Mouse (Mus musculus) heart, embryonic 11.5 days (tissue): ENCODE results near the gene Olfr825. TPM values are rescaled to one million over a fixed set of nuclear protein-coding genes. Genes with fewer than 3 reads are reported as not detected.
"Not testable (repeated sequence)": the region's sequence is repeated elsewhere in the genome, so short reads cannot be mapped to it uniquely, and the experiment has no call there.

Experiments used
- ATAC-seq: fragments of 200-750 bp; cut with Nextera tagmentation; replicated peaks from 2 replicates; pipeline ENCODE4 v1.8.0; 2017; ENCODE audit warnings: moderate library complexity; ENCODE audit not compliant: insufficient number of reproducible peaks, low FRiP score, low TSS enrichment
- H3K27ac ChIP-seq: fragments of 300-500 bp; sonication (generic); 2 replicates; pipeline ENCODE4 v1.5.1; 2014; ENCODE audit warnings: mild to moderate bottlenecking, low read depth, low read length
- H3K27me3 ChIP-seq: fragments of 300-500 bp; sonication (generic); 2 replicates; pipeline ENCODE4 v1.6.1; 2014; ENCODE audit warnings: mild to moderate bottlenecking, low read length, mixed read lengths; ENCODE audit not compliant: control insufficient read depth, insufficient read depth
- H3K36me3 ChIP-seq: fragments of 300-500 bp; sonication (generic); 2 replicates; pipeline ENCODE4 v1.6.1; 2014; ENCODE audit warnings: mild to moderate bottlenecking, low read length, moderate library complexity, mixed read lengths; ENCODE audit not compliant: control insufficient read depth, insufficient read depth
- H3K4me1 ChIP-seq: fragments of 300-500 bp; sonication (generic); 2 replicates; pipeline ENCODE4 v1.6.1; 2014; ENCODE audit warnings: low read length; ENCODE audit not compliant: control insufficient read depth, insufficient read depth
- H3K4me2 ChIP-seq: fragments of 300-500 bp; sonication (generic); 2 replicates; pipeline ENCODE4 v1.6.1; 2014; ENCODE audit warnings: mild to moderate bottlenecking, moderate library complexity
- H3K4me3 ChIP-seq: fragments of 300-500 bp; sonication (generic); 2 replicates; pipeline ENCODE4 v1.5.1; 2014; ENCODE audit warnings: low read depth, low read length
- H3K9ac ChIP-seq: fragments of 300-500 bp; sonication (generic); 2 replicates; pipeline ENCODE4 v1.6.1; 2014; ENCODE audit warnings: mild to moderate bottlenecking, low read depth, low read length, moderate library complexity
- H3K9me3 ChIP-seq: fragments of 300-500 bp; sonication (generic); replicated peaks from 2 replicates; pipeline ENCODE4 v1.6.1; 2016; ENCODE audit warnings: low read length; ENCODE audit not compliant: control insufficient read depth
- WGBS: fragments of 180-500 bp; shearing (Covaris S2); extraction: QIAGEN DNeasy Blood & Tissue Kit; methylation state at CpG from one replicate; pipeline ENCODE4 v1.1.7; 2014; ENCODE audit not compliant: insufficient replicate concordance; 5-methylcytosine and 5-hydroxymethylcytosine counted together
- polyA plus RNA-seq: library from polyadenylated mRNA; unstranded; fragments of >200 nt; fragmentation: Nextera tagmentation; extraction: Ambion mirVana; gene quantifications from 2 replicates; pipeline ENCODE4 v1.2.1, GENCODE M21; 2014

The Olfr825 gene
- not detected in 2 replicates for polyA plus RNA-seq

- H3K27ac ChIP-seq = no peak within 1 kb of the TSS
- H3K36me3 ChIP-seq = no peaks in the 10 kb centered on the region
- no peak within 1 kb of the TSS for H3K9ac ChIP-seq
- H3K27me3 ChIP-seq = no peaks in the 10 kb centered on the region
- H3K9me3 ChIP-seq = no peaks in the 10 kb centered on the region
- H3K4me1 ChIP-seq = no peaks in the 10 kb centered on the region
- no peak within 1 kb of the TSS for H3K4me3 ChIP-seq
- no peak for ATAC-seq
- no peak within 1 kb of the TSS for H3K4me2 ChIP-seq
Observed at GRCm38 (mm10) chr10:130166666-130167065, at the start of gene Olfr825. Olfr825 (minus strand) TSS chr10:130166766.

- Histone ChIP-seq H3K4me1 (no peaks in the 10 kb centered on the region), H3K4me2 (no peak within 1 kb of the TSS), H3K27me3 (no peaks in the 10 kb centered on the region), H3K9ac (no peak within 1 kb of the TSS), H3K36me3 (no peaks in the 10 kb centered on the region), H3K9me3 (no peaks in the 10 kb centered on the region), H3K4me3 (no peak within 1 kb of the TSS), H3K27ac (no peak within 1 kb of the TSS)
- no peak for ATAC-seq
- WGBS = 64% methylated on average over 1 of the region's 1 CpGs
Observed at GRCm38 (mm10) chr10:130214303-130214702, 47.7 kb upstream of the Olfr825 start, which contains the start of gene Olfr827. Olfr827 (minus strand) TSS chr10:130214403.

DNA sequence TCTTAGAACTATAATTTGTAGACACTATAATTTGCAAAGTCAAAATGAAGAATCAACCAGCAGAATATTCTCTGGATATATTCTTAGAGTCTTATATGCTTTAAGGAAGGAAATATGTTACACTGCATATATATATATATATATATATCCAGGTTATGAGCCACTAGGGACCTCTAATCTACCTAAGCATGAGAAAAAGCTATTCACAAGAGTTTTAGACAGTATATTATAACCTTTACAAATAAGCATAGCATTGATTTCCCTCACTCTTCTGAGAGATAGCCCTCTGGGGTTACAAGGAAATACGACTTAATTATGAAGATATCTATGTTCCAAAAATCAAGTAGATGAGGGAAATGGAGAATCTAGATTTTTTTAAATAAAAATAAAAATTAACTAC, 17.5 kb upstream of the Olfr825 start, which contains the start of gene Olfr826:
Gene Olfr826, minus strand, starts transcription at position 101 of the 400 bp plus-strand sequence.
- ATAC-seq = no peak
- H3K27me3 ChIP-seq = no peaks in the 10 kb centered on the region
- no peaks in the 10 kb centered on the region for H3K9me3 ChIP-seq
- WGBS = 66% methylated on average over 1 of the region's 1 CpGs
- H3K27ac ChIP-seq = no peak within 1 kb of the TSS
- no peaks in the 10 kb centered on the region for H3K36me3 ChIP-seq
- no peak within 1 kb of the TSS for H3K9ac ChIP-seq
- no peaks in the 10 kb centered on the region for H3K4me1 ChIP-seq
- no peak within 1 kb of the TSS for H3K4me3 ChIP-seq
- H3K4me2 ChIP-seq = no peak within 1 kb of the TSS

GRCm38 (mm10) chr10:130165196-130165595, 1.4 kb downstream of the Olfr825 start:
- no peaks in the 10 kb centered on the region for H3K36me3 ChIP-seq
- no peak overlapping the region for H3K4me3 ChIP-seq
- no peak overlapping the region for H3K9ac ChIP-seq
- H3K4me2 ChIP-seq = no peak overlapping the region
- ATAC-seq = no peak
- H3K9me3 ChIP-seq = no peaks in the 10 kb centered on the region
- H3K27ac ChIP-seq = no peak overlapping the region
- H3K4me1 ChIP-seq = no peaks in the 10 kb centered on the region
- H3K27me3 ChIP-seq = no peaks in the 10 kb centered on the region

- H3K4me1 ChIP-seq = no peaks in the 10 kb centered on the region
- no peak overlapping the region for H3K27ac ChIP-seq
- ATAC-seq = no peak
- 64% methylated on average over 5 of the region's 5 CpGs for WGBS
- H3K4me3 ChIP-seq = no peak overlapping the region
- H3K27me3 ChIP-seq = no peaks in the 10 kb centered on the region
- H3K9me3 ChIP-seq = no peaks in the 10 kb centered on the region
- H3K36me3 ChIP-seq = no peaks in the 10 kb centered on the region
- H3K9ac ChIP-seq = no peak overlapping the region
- no peak overlapping the region for H3K4me2 ChIP-seq
Observed at GRCm38 (mm10) chr10:130144121-130144520, 22.4 kb downstream of the Olfr825 start.

DNA sequence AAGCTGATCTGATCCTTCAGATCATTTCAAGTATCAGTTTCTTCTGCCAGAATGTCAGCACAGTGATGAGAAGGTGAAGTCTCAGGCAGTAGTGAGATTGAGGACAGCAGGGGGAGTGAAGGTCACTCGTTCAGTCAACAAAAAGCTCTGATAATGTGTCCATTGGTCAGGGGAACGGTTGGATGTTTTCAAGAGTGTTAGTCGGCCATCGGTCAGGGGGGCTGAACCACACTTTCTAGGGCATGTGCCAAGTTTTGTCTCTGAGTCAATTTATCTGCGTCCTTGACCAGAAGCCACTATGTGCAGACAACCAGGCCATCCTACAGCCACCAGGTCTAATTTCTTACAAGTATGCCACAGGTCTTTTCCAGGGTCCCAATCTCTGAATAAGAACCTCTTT, 24.1 kb downstream of the Olfr825 start:
- WGBS = 67% methylated on average over 5 of the region's 5 CpGs
- ATAC-seq, H3K27ac ChIP-seq: not testable (repeated sequence)

DNA sequence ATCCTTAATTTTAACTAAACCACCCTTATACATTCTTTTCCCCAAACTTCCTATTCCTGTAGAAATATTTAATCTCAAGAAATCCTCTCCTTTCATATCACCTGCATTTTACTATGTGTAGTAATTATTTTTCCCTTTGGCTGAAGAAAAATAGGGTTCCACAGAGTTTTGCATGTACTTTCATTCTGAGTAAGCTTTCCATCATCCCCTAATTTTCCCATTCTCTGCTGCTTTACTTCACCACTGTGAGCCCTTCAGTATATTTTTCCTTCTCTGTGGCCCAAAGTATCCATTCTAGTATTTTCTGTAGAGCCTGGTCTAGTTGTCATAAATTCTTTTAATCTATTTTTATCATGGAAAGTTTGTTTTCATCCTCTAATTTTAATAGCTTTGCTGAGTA, 31.8 kb downstream of the Olfr825 start:
- no peak for ATAC-seq
- Histone ChIP-seq H3K9ac (no peak overlapping the region), H3K4me1 (no peaks in the 10 kb centered on the region), H3K4me2 (no peak overlapping the region), H3K36me3 (no peaks in the 10 kb centered on the region), H3K4me3 (no peak overlapping the region), H3K9me3 (no peaks in the 10 kb centered on the region), H3K27me3 (no peaks in the 10 kb centered on the region), H3K27ac (no peak overlapping the region)

More for the DNA sequence above, 24.1 kb downstream of the Olfr825 start:
- H3K27me3 ChIP-seq, H3K4me3 ChIP-seq, H3K9ac ChIP-seq, H3K4me2 ChIP-seq, H3K9me3 ChIP-seq, H3K36me3 ChIP-seq, H3K4me1 ChIP-seq: not testable (repeated sequence)

GRCm38 (mm10) chr10:130129900-130130299, 36.7 kb downstream of the Olfr825 start, which contains the start of gene Olfr824:
Olfr824 (minus strand) TSS chr10:130130000.
- not testable (repeated sequence) for H3K4me2 ChIP-seq, H3K4me3 ChIP-seq, H3K27me3 ChIP-seq, H3K27ac ChIP-seq, H3K9me3 ChIP-seq, ATAC-seq, H3K4me1 ChIP-seq, H3K9ac ChIP-seq, H3K36me3 ChIP-seq

DNA sequence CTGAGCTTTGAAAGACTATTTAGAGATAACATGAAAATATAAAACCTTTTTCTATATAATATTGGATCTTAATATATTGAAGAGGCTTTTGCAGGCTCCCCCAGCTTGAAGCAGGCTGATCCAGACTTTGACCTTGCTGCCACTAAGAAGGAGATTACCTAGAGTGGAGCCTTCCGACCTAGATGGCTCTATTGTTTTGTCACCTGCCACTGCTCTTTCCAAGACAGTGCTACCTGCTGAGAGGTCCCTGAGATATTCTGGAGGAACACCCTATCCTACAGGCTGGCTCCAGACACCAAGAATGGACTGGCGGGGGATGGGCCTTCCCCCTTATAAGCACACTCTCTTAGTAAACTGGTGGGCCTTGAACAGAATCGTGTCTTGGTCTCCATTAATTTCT, 50.5 kb downstream of the Olfr825 start:
- not testable (repeated sequence) for H3K4me1 ChIP-seq, H3K9me3 ChIP-seq, H3K4me3 ChIP-seq, H3K4me2 ChIP-seq, H3K27ac ChIP-seq, H3K27me3 ChIP-seq, H3K36me3 ChIP-seq, H3K9ac ChIP-seq, ATAC-seq
- 60% methylated on average over 3 of the region's 3 CpGs for WGBS
